Mouse (Mus musculus): ENCODE results near the gene Rap2b. TPM values are rescaled to one million over a fixed set of nuclear protein-coding genes. Genes with fewer than 3 reads are reported as not detected.

Rap2b gene
- 11.6 TPM in 2 replicates for polyA plus RNA-seq (2012)

GRCm38 (mm10) chr3:61361338-61361737, at the start of gene Rap2b:
Rap2b (plus strand) TSS chr3:61361638.

GRCm38 (mm10) chr3:61365779-61366373, 4.4 kb downstream of the Rap2b start, which contains the start of gene B430305J03Rik:
B430305J03Rik (minus strand) TSS chr3:61365951.

Other genes with a start within 250 kb of the Rap2b start
- 0.16 and 0.42 TPM in 2 replicates for gene B430305J03Rik, start 4.3 kb downstream of the Rap2b start, polyA plus RNA-seq (2012)